Mouse (Mus musculus): ENCODE measurements around the gene Ccm2l. TPM values are rescaled to one million over a fixed set of nuclear protein-coding genes. Genes with fewer than 3 reads are reported as not detected.

Ccm2l gene
- polyA plus RNA-seq (2015; fragmentation: Illumina TruSeq; extraction: RNeasy Lipid Tissue Mini Kit (QIAGEN cat#74804); ENCODE audit: insufficient read depth, low replicate concordance): 5.1 TPM

DNA sequence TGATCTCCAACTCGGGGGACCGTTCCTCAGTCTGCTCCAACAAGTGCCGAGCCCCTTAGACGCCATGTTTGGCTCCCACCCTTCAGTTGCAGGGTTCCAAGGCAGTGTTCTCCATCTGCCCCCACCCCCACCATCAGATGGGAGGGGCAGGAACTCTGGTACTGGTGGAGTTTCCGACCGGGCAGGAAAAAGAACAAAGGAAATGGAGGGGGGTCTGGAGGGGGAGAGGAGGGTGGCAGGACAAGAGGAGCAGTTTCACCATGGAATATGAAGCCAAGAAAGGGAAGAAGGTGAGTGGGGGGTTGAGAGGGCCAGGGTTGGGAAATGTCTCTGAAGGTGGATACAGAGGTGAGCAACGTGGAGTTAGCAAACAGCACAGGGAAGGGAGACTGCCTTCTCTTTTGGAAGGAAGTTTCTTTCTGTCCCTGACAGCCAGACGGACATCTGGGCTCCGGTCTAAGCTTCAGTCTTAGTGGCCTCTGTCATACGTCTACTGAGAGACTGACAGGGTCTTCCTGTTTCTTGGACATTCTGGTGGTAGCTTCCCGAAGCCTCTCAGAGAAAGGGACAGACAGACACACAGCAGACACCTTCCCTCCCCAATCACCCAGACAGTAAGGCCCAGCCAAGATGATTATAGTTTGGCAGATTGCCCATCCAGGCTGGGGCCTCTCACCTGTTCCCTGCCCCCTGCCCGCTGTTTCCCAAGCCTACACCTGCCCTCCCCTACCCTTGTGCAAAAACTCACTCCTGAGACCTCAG, at the start of gene Ccm2l:
Ccm2l (plus strand) TSS at position 209 of the 762 bp plus-strand sequence.

DNA sequence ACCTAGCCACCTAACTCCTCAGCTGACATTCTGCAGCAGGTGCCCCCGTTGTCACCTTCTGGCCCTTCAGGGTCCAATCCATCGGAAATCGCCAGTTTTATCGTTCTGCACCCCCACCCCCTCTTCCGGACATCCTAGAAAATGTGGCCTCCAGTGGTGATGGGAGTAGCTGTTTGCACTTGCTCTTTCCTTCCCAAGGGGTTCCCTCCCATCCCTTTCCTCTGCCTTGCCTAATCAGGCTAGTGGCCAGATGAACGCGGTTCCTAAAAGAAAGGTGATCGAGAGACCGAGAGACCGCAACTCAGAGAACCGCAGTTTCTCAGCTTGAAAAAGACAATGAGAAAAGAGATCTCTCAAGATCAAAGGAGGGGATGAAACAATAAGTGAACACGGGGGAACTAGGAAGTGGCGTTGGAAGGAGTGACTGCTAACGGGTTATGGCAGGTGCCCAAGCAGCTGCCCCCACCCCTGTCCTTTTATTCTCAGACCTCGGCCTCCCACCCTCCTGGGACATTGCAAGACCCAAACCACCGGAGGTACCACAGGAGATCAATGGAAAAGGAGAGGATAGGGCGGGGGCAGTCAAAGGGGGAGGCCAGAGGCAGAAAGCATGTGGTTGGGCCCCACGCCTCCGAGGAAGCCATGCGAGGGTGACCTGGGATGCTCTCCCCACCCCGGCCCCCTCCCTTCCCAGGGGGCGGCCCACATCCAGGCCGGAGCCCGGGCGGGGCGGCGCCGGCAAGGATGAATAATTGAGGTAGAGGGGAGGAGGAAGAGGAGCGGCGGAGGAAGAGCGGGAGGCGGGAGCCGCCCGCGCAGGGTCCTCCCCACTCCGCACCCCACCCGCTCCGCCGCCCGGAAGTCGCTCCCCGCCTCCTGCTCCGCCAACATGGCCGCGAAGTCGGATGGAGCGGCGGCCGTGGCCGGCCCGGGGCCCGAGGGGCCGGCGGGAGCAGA, 34.4 kb upstream of the Ccm2l start, which contains the start of gene Xkr7:
Xkr7 (plus strand) TSS at position 727 of the 957 bp plus-strand sequence.

DNA sequence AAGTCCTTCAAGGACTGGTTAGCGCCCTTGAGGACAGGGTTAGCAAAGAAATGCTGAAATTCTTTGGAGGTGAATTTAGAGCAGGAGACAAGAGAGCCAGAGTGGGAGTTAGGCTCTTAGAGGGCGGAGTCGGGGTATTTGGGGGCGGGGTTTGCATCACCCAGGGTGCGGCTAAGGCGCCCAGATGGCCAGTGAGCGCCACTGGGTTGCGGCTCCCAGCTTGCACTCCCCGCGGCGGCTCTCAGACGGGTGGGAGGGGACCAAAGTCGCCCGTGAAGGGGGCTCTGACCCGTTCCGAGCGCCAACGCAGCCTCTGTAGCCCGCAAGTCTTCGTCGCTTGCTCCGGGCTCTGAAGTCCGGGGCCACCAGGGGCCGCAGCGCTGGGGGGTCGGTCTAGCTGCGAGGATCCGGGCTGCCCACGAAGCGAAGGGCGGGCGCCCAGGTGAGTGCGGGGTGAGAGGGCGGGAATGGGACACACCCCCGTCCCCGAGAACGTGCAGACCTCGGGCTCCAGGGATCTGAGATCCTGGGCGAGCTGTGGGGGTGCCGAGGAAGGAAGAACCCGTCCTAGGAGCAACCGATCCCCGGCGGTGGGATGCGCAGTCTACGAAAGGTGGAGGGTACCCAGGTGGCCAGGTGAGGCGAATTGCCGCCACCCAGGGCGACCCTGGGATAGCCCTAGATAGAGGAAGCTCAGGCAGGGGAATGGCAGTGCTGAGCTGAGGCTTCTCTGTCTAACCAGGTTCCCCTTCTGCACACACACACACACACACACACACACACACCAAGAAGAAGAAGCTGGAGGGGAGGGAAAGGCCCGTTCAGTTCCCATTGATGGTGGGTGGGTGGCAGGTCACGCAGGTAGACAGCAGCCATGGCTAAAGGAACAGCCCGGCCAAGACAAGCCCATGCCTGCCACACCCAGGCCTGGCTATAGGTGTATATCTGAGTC, 42.8 kb downstream of the Ccm2l start, which contains the start of gene Hck:
Hck (plus strand) TSS at position 156 of the 952 bp plus-strand sequence.

Other genes starting within 250 kb of the Ccm2l start
- 34.2 TPM for gene Bcl2l1, start 234.2 kb upstream of the Ccm2l start, polyA plus RNA-seq (2015; fragmentation: Illumina TruSeq; extraction: RNeasy Lipid Tissue Mini Kit (QIAGEN cat#74804); ENCODE audit: insufficient read depth, low replicate concordance)
- gene Tpx2, start 218.0 kb upstream of the Ccm2l start, polyA plus RNA-seq (2015; fragmentation: Illumina TruSeq; extraction: RNeasy Lipid Tissue Mini Kit (QIAGEN cat#74804); ENCODE audit: insufficient read depth, low replicate concordance): 17.3 TPM
- gene Mylk2, start 154.6 kb upstream of the Ccm2l start, polyA plus RNA-seq (2015; fragmentation: Illumina TruSeq; extraction: RNeasy Lipid Tissue Mini Kit (QIAGEN cat#74804); ENCODE audit: insufficient read depth, low replicate concordance): 0.29 TPM
- gene Foxs1, start 132.7 kb upstream of the Ccm2l start, polyA plus RNA-seq (2015; fragmentation: Illumina TruSeq; extraction: RNeasy Lipid Tissue Mini Kit (QIAGEN cat#74804); ENCODE audit: insufficient read depth, low replicate concordance): 2.9 TPM
- 0.14 TPM for gene Dusp15, start 114.3 kb upstream of the Ccm2l start, polyA plus RNA-seq (2015; fragmentation: Illumina TruSeq; extraction: RNeasy Lipid Tissue Mini Kit (QIAGEN cat#74804); ENCODE audit: insufficient read depth, low replicate concordance)
- 0.14 TPM for gene Ttll9, start 103.5 kb upstream of the Ccm2l start, polyA plus RNA-seq (2015; fragmentation: Illumina TruSeq; extraction: RNeasy Lipid Tissue Mini Kit (QIAGEN cat#74804); ENCODE audit: insufficient read depth, low replicate concordance)
- gene Pdrg1, start 50.5 kb upstream of the Ccm2l start, polyA plus RNA-seq (2015; fragmentation: Illumina TruSeq; extraction: RNeasy Lipid Tissue Mini Kit (QIAGEN cat#74804); ENCODE audit: insufficient read depth, low replicate concordance): 135 TPM
- gene Xkr7, start 34.1 kb upstream of the Ccm2l start, polyA plus RNA-seq (2015; fragmentation: Illumina TruSeq; extraction: RNeasy Lipid Tissue Mini Kit (QIAGEN cat#74804); ENCODE audit: insufficient read depth, low replicate concordance): not detected
- 83.4 TPM for gene Hck, start 42.5 kb downstream of the Ccm2l start, polyA plus RNA-seq (2015; fragmentation: Illumina TruSeq; extraction: RNeasy Lipid Tissue Mini Kit (QIAGEN cat#74804); ENCODE audit: insufficient read depth, low replicate concordance)
- gene Tm9sf4, start 95.3 kb downstream of the Ccm2l start, polyA plus RNA-seq (2015; fragmentation: Illumina TruSeq; extraction: RNeasy Lipid Tissue Mini Kit (QIAGEN cat#74804); ENCODE audit: insufficient read depth, low replicate concordance): 50.7 TPM
- 21.4 TPM for gene Tspyl3, start 159.5 kb downstream of the Ccm2l start, polyA plus RNA-seq (2015; fragmentation: Illumina TruSeq; extraction: RNeasy Lipid Tissue Mini Kit (QIAGEN cat#74804); ENCODE audit: insufficient read depth, low replicate concordance)
- gene Plagl2, start 175.5 kb downstream of the Ccm2l start, polyA plus RNA-seq (2015; fragmentation: Illumina TruSeq; extraction: RNeasy Lipid Tissue Mini Kit (QIAGEN cat#74804); ENCODE audit: insufficient read depth, low replicate concordance): 21.6 TPM
- gene Pofut1, start 175.6 kb downstream of the Ccm2l start, polyA plus RNA-seq (2015; fragmentation: Illumina TruSeq; extraction: RNeasy Lipid Tissue Mini Kit (QIAGEN cat#74804); ENCODE audit: insufficient read depth, low replicate concordance): 22.9 TPM
- 24.9 TPM for gene Kif3b, start 225.5 kb downstream of the Ccm2l start, polyA plus RNA-seq (2015; fragmentation: Illumina TruSeq; extraction: RNeasy Lipid Tissue Mini Kit (QIAGEN cat#74804); ENCODE audit: insufficient read depth, low replicate concordance)

All from spleen, adult 10 weeks (tissue).